Mouse (Mus musculus) frontal cortex, postnatal 14 days (tissue): ENCODE results near the gene Efnb3.

Experiments
- DNase-seq, 2 experiments: peaks; one replicate each; pipeline ENCODE4 v3.0.0; 2022; ENCODE audit warnings: low spot score in 2 of 2

Gene Efnb3

GRCm38 (mm10) chr11:69510796-69511496, 49.1 kb downstream of the Efnb3 start:
- DNase-seq, result no peak
